Mouse (Mus musculus) layer of hippocampus, adult 9-10 months (tissue): Measurements from ENCODE around the gene Ubr2.
A peak's percentile ranks its signal among the peaks of the same experiment; 100 is the strongest.

Experiments
- DNase-seq: peaks from one replicate; pipeline ENCODE4 v3.0.0; 2022; ENCODE audit warnings: low spot score

Ubr2 gene

DNA sequence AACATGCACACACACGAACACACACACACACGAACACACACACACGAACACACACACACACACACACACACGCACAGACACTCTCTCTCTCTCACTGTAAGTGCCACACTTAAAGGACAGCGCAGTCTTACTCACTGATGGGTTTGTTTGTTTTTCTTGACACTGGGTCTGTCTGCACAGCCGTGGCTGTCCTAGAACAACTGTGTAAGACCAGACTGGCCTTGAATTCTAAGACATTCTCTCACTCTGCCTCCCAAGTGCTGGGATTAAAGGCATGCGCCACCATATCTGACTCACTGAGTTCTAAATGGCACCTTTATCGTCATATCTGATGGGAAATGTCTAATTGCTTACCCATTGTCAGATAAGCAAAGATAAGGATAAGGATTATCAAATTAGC, 7.1 kb downstream of the Ubr2 start:
- DNase-seq, result no peak

DNA sequence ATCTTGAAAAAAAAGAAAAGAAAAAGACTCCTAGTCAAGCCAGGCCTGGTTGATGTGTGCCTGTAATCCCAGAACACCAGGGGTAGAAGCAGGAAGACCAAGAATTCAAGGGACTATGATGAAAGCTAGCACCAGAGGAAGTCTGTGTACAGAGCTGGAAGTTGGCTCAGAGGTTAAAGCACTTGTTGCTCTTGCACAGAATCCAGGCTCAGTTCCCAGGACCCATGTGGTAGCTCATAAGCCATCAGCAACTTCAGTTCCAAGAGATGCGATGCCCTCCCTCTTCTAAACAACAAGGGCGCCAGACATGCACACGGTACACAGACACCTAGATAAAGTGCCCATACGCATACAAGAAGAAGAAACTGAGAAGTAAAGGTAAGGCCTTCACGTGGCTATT, 8.0 kb downstream of the Ubr2 start:
- DNase-seq, result no peak

DNA sequence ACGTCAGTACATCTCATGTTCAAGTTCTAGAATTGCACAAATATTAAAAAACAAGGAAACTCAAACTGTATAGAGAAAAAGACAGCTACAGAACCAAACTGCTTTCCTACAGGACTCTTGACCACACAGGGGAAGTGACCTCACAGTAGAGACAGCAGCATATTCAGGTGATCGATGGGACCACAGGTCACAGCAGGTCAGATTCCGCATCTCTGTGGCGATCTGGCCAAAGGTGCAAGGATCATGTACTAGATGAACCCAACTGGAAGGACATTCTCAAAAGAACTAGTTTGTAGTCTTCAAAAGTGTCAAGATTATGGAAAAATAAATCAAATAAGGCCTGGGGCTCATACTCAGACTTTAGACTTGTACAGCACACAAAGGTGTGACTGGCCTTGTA, 11.5 kb downstream of the Ubr2 start:
- DNase-seq, result no peak

DNA sequence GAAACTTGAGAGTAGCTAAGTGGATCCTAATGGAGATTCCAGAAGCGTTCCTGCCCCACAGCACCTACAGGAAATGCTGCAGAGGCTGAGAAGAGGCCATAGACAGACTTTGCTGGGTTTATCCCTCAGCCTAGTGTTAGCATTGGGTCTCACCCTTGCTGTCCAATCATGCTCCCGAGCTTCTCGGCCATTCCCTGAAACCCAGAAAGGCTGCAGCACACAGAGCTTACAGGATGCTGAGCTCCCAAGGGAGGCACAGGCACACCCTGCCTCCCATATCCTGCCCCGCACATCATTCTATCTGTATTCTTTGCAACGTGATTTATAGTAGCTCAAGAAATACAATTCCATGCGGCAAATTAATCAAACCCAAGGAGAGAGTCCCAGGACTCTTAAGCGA, 13.9 kb downstream of the Ubr2 start:
- no peak for DNase-seq

DNA sequence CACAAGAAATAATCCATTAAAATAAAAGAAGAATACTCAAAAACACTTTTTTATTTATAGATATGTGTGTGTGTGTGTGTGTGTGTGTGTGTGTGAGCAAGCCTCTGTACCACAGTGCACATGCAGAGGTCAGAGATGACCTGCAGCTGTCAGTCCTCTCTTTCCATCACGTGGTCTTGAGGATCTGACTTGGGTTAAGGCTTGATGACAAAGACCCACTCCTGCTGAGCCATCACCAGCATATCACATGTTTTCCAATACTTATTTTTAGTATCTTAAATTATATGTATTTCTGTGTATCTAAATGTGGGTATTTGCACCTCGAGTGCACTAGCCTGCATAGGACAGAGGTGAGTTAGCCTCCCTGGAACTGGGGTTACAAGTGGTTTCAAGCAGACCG, 14.7 kb downstream of the Ubr2 start:
- DNase-seq, result no peak

DNA sequence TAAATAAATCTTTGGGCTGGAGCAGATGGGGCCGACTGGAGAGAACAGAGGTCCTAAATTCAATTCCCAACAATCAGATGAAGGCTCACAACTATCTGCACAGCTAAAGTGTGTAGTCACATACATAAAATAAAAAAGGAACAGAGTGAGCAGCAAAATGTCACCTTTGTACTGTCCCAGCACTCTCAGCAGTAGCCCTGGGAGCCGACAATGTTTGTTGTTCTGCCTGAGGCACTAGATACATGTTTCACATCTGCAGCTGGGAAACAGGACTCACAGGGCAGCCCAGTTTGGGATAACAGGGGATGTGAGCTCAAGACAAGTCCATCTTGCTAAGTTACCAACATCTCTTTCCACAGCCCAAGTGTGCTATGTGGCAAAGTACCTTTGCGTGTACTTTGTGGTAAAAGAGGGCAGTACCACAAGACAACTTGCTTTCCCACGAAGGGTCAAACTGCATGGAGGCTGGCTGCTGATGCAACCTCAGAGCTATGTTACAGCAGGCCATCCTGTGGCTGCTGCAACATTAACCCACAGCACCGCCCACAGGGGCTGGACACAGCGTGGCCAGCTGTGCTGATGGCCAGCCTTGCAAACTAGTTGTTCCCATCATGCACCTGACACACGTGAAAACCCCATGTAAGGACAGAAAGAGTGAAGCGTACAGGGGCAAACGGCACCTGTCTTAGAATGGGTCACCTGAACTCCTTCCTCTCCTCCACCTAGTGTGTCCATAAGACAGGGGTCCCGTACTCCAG, 15.5 kb downstream of the Ubr2 start:
- DNase-seq, result no peak

DNA sequence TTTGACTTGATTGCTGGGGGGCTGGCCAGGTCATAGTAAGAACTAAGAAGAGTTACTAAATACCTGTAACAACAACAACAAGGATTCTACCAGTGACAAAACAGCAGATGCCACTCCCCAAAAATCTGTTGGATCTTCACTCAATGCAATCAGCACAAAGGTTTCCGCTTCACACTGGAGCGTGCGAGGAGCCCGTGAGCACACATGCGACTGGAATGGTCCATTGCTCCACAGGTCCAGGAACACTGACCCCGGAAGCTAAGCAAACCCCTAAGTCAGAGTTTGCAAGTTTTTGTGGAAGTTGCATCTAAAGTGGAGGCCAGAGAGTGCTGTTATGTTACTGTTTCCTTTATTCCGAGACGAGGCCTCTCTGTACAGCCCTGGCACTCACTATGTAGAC, 16.7 kb downstream of the Ubr2 start:
- no peak for DNase-seq

DNA sequence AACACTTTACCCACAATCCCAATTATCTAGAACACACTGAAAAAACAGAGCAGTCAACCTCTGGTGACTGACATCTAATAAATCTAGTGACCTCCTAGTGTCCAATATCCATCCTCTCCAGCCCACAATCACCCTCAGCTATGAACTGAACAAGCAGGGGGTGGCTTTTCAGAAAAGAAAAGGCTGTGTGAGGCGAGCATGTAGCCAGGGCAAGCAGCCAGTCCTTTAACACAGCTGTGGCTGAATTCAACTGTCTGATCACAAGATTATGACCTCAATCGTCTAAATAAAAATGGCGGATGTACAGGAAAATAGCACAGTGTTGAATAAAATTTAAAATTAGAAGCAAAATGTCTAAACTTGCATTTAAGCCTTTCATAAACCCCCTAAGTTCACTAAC, 22.7 kb downstream of the Ubr2 start:
- no peak for DNase-seq

DNA sequence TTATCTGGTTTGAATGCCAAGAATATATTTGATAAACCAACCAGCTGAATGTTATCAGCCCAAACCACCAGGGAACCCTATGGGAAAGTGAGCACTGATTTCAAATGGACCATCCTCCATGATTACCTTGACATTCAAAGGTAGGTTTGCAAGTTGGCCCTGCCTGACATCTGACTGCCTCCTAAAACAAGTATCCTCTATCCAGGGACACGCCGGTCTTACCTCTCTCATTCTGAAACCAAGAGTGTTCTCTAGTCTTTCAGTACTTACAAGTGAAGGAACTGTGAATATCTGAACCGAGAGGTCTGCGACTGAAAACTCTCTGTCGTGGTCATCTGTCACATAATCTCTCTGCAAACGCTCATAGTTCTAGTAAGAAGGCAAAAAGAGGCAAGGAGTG, 30.3 kb downstream of the Ubr2 start:
- no peak for DNase-seq

DNA sequence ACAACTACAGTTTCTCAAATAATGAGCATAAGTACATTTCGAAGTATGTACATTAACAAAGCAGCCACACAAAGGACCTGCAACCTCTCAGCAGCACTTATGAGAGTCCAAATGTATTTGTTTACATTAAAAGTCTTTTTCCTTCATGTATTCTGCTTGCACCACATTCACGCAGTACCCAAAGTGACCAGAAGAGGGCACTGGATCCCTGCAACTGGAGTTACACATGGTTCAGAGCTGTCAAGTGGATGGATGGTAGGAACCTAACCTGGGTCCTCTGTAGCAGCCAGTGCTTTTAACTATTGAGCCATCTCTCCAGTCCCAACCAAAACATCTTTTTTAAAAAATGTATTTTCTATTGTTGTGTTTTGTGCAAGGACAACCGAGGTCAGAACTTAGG, 35.2 kb downstream of the Ubr2 start:
- DNase-seq, result peak; percentile 26

DNA sequence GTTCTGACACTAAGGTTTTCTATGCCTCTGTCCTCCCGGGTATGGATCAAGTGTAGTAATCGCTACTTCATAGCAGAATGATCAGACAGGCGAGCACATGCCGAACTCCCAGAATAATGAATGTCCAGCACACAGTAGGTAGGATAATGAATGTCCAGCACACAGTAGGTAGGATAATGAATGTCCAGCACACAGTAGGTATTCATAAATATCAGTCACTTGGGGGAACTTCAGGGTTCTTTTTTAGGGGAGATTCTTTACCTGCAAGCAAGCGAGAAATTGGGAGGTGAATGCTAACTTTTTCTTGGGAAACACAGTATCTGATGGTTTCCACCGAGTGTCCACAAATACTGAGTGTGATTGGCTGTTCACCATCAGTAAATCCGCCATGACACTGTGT, 37.8 kb downstream of the Ubr2 start:
- DNase-seq, result no peak

DNA sequence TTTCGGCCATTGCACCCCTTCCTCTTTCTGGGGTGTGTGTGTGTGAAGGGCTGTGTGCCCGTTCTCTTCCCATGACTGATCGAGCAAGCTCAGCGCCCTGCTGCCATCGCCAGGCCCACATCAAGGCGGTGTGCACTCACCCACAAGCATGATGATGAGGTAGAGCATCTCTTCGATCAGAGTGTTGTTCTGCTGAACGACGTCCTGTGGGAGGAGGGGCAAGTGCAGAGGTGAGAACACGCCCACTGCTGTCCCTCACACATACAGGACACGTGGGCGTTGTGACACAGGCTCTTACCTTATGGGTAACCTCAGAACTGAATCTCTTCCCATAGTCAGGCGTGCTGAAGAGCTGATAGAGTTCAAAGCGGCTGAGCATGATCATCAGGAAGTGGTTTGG, 43.5 kb downstream of the Ubr2 start:
- DNase-seq, result no peak

DNA sequence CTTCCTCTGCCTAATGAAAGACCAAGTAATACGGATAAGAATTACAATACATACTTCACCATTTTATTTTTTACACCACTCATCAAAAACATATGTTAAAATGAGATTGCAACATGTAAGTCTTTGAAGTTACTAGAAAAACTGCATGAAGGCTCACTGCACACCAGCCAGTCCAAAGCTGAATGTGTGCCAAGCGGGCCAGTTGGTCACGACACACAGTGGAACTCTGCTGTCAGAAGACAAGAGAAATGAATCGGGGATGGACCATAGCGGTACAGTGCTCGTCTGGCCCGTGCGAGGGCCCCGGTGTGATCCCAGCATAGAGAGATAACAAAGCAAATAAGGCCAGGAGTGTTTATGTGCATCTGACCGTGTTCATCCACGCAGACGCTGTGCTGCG, 47.2 kb downstream of the Ubr2 start:
- no peak for DNase-seq

DNA sequence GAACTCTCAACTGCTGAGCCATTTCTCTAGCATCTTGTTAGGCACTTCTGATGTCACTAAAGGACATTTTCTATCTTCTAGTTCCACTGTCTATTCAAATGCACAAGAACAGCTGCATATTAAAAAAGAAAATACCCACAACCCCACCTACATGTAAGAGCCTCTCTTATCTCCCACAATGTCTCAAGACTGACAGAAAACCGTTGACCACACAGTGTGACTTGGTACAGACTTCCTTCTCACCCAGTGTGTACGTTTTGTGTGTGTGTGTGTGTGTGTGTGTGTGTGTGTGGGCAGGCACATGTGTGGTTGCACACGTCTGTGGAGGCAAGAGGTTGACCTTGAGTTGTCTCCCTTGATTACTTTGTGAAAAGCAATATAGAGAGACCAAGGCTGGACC, 48.2 kb downstream of the Ubr2 start:
- no peak for DNase-seq

DNA sequence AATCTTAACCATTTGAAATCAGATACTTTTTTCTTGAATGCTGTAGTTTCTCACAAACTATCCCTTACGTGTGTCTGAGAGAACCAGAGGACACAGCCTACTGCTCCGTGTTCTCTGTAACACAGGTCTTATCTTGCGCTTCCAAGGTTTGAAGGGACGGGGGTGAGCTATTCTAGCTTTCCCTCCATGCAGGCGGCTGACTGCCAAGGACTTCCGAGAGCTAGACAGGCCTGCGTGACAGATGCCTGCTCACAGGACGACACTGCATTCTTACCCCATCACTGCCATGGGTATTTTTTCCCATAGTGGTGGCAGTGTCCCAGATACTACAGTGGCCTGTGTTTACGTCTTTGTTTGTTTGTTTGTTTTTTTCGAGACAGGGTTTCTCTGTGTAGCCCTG, 50.1 kb downstream of the Ubr2 start:
- no peak for DNase-seq

DNA sequence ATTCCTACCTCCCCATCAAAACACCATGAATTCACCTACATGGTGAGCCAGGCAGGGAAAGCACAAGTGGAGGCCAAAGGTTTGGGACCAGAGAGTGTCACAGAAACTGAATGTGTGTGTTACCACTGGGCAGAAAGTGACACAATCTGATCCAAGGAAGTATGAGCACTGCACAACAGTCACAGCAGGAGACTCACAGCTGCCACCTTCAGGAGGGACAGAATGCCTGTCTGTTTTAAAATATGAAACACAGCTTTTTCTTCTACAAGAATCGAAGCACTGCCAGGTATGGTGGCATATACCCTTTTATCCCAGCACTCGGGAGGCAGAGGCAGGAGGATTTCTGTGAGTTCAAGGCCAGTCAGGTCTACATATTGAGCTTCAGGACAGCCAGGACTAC, 52.3 kb downstream of the Ubr2 start:
- no peak for DNase-seq

DNA sequence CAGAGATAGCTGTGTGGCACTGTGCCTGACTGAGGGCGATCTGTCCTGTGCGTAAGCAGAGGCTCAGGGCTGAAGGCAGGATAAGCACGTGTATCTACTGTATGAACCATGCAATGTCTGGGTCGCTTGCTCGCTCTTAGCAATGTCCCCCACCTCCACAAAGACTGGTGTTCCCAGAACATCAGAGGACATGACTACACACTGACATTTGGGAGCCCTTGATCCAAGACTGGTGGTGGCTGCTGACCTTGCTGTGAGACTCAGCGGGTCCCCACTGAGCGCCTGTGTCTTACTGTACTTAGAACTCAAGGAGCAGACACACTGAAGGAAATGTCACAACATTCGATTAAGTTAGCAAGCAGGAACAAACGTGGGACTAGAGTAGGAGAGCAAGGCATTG, 64.1 kb downstream of the Ubr2 start:
- no peak for DNase-seq

DNA sequence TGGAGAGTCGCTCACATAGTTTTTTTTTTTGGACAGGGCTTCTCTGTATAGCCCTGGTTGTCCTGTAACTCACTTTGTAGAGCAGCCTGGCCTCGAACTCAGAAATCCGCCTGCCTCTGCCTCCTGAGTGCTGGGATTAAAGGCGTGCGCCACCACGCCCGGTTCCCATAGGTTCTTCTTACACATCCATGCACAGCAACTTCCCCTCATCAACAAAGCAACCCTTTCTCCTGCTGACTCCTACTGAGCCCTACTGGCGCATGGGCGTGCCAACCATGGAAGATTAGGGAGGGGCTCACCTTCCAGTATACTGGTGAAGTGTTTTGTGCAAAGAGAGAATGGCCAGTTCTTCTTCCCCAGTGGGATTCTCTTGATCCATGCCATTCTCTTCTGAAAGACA, 67.9 kb downstream of the Ubr2 start:
- DNase-seq, result no peak

DNA sequence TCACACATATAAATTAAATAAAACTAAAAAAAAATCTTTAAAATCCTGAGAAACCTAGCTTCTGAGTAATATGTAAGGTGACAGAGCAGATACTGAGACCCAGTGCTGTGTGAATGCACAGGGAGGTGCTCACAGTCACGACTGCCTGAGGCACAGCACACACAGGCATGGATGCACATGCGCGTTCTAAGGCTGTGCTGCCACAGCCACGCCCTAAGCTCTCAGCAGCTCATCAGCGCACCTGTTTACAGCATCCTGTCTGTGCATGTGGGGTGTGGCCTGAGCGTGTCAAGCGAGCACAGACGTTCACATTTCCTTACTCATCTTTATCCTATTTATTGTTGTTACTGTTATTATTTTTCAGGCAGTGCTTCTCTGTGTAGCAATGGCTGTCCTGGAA, 69.9 kb downstream of the Ubr2 start:
- no peak for DNase-seq

DNA sequence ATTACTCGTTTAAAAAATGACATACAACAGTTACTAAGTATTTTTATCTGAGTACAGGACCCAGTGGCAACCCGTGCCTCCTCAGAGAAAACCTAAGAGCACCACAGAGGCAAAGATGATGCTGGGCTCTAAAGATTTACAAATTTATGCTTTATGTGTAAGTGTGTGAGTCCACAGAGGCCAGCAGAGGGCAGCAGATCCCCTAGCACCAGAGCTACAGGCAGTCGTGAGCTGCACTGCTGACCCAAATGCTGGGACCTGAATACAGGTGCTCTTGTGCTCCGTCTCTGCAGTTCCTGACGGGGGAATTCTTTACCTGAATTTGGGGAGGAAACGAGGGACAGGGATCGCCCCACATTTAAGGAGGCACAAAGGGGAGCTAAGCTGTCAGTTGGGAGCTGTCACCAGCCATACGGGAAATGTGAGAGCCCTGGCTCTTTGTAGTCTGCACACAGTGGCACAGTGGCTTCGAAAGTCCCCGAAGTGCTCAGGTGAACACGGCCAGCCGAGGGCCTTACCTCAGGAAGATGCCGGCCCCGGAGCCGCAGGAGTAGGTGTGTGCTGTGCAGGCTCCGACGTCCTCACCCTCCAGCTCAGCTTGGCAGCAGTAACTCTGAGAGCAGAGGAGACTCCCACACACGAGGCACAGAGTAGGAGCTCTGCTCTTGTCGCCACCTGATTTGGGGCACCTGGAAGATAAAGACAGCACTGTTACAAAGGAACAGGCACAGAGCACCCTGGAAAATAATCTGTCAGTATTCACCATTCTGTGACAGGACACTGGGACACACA, 76.6 kb downstream of the Ubr2 start:
- no peak for DNase-seq

DNA sequence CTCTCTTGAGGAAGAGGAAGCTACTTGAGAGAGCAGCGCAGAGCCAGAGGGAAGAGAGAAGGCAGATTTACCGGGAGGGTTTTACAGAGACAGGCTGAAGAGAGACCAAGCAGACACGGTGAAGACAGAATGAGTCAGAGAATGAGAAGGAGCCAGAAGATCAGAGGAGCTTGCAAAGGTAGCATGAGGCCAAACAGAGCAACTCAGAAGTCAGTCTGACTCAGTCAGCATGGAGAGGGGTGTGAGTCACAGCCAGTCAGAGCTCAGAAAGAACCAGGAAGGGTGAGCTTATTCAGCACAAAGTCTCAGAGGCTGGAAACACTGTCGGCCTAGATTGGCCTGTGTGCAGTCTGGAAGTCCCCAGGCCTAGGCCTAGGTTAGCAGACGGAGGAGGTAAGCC, 77.4 kb downstream of the Ubr2 start:
- DNase-seq, result no peak

DNA sequence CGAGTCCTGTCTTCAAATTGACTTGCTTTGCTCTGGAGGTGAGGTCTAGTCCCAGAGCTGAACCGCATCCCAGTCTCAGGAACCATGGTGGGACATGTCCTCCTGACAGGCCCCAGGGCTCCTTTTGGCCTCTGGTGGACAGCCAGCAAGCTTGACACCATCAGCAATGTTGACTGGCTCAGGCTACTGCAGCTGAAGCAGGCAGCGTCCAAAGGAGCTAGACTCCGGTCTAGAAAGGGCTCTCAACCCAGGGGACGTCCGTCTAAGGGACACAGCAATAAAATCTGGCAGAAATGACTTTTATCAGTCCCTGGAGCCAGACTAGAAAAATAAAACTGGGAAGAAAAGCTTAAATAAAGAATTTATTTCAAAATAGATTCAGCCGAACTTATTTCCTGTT, 80.5 kb downstream of the Ubr2 start:
- DNase-seq, result no peak

DNA sequence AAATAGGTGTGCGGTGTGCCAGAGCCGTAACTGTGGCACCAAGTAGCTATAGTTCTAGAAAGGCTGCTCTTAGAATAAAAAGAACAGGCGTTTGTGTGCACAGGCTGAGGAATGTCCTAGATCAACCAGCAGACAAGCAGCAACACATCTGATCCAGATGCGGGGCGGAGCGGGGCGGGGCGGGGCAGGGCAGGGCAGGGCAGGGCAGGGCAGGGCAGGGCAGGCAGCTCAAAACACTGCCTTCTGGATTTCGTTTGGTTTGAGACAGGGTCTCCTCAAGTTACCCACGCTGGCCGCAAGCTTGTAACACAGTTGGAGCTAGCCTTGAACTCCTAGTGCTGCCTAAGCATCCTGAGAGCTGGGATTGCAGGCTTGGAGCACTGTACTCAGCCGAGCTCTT, 81.1 kb downstream of the Ubr2 start:
- DNase-seq, result no peak

DNA sequence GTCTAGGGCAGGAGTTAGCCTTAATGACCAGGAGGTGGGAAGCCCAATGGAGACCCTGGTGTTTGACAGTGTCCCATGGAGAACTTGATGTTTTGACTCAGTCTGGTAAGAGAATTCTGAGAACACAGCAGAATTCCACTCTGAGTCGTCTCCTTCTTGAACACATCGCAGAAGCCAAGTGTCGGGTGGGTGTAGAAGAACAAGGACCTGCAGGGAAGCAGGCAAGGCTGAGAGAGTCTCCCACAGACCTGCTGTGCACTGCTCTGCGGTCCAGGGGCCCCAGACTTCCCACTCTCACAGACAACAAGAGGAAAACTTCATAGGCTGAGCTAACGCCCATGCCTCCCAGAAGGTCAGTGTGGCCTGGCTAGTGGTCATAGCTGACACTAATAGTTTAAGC, 82.6 kb downstream of the Ubr2 start:
- DNase-seq, result no peak
